Mouse (Mus musculus): ENCODE measurements around the gene Fkbp2.
A peak's percentile ranks its signal among the peaks of the same experiment; 100 is the strongest.

Fkbp2 gene

GRCm38 (mm10) chr19:6980381-6981093 is at the start of gene Fkbp2:
Gene Fkbp2, minus strand, starts transcription at chr19:6980501.
- 0 out of 2 replicates have a peak, but pooled peaks have one; percentile 0 for TF ChIP-seq GATA4 (IDR thresholded peaks at IDR 0.05; ENCODE audit: insufficient replicate concordance, low read length)

GRCm38 (mm10) chr19:7029531-7029930 is 49.2 kb upstream of the Fkbp2 start:
- no peak for TF ChIP-seq GATA4 (IDR thresholded peaks at IDR 0.05; ENCODE audit: insufficient replicate concordance, low read length)

DNA sequence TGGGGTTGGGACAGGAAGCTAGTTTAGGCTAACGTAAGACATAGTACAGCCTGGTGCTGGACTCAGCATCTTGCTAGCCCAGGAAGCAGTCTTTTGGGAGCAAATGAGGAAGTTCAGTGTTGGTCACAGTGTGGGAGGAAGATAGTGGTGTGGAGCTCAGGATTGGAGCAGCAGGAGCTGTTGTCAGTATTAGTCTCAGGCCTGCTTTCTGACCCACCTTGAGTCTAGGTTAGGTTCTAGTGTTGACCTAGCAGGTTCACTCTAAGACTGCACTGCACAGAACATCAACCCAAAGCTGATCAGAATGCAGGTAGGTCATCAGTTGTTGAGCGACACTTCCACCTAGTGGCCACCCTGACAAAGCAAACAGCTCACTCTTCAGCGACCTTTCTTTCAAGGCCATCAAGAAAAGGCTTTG is 39.9 kb upstream of the Fkbp2 start:
- TF ChIP-seq GATA4 (IDR thresholded peaks at IDR 0.05; ENCODE audit: insufficient replicate concordance, low read length) = no peak

DNA sequence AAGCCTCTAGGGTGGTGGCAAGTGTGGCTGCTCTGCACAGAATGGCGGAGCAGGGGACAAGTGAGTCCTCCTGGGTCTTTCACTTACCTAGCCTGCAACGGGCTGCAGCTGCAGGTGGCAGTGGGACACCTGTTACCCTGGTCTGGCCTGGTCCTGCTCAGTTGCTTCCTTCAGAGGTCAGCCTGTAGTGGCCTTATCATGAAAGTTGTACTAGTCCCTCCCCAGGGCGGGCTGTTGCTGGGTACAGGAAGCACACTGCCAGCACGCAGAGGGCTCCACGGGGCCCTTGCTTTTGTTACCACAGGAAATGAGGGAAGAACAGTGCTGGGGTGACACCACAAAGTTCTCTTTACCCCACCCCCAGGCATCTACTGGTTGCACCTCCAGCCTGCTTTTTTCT is 38.9 kb upstream of the Fkbp2 start, which contains the start of gene Fermt3:
Fermt3 (minus strand) TSS at position 279 of the 400 bp plus-strand sequence.
- TF ChIP-seq GATA4 (IDR thresholded peaks at IDR 0.05; ENCODE audit: insufficient replicate concordance, low read length) = no peak

DNA sequence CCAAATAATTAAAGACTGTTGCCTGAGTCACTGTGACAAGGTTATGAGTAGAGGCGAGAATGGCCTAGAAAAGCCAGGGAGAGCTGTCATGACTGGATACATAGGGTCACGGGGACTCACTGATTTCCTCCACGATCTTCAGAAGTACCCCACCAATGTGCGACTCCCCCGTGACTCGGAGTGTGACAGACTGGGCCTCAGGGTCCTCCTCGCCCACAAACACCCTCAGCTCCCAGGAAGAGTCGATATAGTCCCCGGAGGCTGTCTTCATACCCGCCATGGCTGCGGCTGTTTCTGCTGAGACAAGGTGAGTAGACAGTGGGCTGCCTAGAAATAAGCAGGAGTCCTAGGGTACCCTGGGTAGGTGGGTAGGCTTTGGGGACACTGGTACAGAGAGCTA is 38.2 kb upstream of the Fkbp2 start:
- no peak for TF ChIP-seq GATA4 (IDR thresholded peaks at IDR 0.05; ENCODE audit: insufficient replicate concordance, low read length)

GRCm38 (mm10) chr19:7017541-7018457 is 37.5 kb upstream of the Fkbp2 start:
- TF ChIP-seq GATA4 (IDR thresholded peaks at IDR 0.05; ENCODE audit: insufficient replicate concordance, low read length) = peak; percentile 84; the same call in 1 of the 2 replicates

DNA sequence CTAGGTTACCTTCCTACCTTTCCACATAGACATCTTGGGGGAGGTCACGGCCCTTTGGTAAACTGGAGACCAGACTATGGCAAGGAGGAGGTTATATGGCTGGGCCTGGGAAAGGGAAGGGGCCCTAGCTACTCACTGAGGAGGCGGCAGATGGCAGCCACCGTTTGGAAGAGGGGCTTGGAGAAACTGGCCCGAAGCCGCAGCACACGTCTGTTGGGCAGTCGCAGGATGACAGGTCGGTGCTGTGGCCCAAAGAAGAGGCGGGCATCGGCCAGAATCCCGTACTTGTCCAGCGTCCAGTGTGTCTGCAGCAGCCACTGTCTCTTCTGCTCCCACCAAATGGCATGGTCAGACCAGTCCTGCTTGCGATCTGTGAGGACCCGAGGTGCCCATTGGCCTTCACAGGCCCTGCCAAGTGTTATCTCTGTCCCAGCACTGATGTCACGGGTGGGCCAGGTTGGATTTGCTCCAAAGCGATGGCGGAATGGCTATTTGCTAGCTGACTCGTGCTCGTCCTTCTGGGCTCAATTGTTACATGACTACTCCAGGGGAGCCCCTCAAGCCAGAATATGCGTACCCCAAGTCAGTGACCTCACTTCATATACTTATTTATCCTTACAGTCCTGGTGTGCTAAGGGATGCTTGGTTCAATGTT is 34.3 kb upstream of the Fkbp2 start:
- no peak for TF ChIP-seq GATA4 (IDR thresholded peaks at IDR 0.05; ENCODE audit: insufficient replicate concordance, low read length)

GRCm38 (mm10) chr19:7013984-7014383 is 33.7 kb upstream of the Fkbp2 start:
- no peak for TF ChIP-seq GATA4 (IDR thresholded peaks at IDR 0.05; ENCODE audit: insufficient replicate concordance, low read length)

- no peak for TF ChIP-seq GATA4 (IDR thresholded peaks at IDR 0.05; ENCODE audit: insufficient replicate concordance, low read length)
These were observed 32.1 kb upstream of the Fkbp2 start for GRCm38 (mm10) chr19:7012426-7012825.

DNA sequence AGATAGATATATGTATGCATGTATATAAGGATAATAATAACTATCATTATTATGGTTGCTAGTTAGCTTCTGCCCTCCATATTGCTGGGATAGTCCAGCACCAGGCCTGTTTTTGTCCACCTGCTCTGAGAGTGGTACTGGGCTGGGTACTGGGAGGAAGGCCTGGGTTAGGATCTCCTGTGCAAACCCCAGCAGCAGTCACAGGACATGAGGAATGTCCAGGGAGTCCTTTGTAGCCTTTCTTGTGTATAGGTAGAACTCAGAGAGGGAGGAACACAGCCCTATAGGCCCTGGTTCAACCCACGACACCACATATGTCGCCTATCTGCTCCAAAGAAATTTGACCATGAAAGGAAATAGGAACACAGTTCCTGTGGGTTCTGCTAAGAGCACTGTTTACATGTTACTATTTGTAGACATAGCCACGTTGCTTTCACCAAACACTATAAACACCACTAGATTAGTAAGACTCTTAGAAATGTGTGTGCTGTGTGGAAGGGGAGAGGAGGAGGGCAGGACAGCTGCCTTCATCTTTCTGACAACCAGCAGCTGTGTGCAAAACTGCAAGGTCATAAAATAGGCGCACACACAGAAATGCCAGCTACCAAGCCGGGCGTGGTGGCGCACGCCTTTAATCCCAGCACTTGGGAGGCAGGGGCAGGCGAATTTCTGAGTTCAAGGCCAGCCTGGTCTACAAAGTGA is 26.7 kb upstream of the Fkbp2 start:
- no peak for TF ChIP-seq GATA4 (IDR thresholded peaks at IDR 0.05; ENCODE audit: insufficient replicate concordance, low read length)

- TF ChIP-seq GATA4 (IDR thresholded peaks at IDR 0.05; ENCODE audit: insufficient replicate concordance, low read length) = no peak
These were observed 19.2 kb upstream of the Fkbp2 start for GRCm38 (mm10) chr19:6999360-7000063.

DNA sequence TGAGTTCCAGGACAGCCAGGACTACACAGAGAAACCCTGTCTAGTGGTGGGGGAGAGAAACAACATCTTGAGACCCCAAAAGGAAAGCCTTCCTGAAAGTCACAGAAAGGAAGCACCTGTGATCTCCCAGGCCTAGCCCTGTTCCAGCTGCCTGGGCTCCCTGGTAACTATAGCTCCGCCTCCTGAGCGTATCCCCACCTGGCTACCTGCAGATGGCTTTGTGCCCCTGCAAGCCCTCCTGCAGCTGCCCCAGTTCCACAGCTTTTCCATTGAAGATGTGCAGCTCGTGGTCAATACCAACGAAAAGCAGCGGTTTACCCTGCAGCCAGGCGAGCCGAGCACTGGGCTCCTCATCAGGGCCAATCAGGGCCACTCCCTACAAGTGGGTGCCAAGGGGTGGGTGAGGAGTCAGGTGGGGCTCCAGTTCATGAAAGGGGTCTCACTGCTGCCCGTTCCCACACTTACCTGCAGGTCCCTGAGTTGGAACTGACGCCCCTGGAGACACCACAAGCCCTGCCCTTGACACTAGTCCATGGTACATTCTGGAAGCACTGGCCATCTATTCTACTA is 17.5 kb upstream of the Fkbp2 start:
- no peak for TF ChIP-seq GATA4 (IDR thresholded peaks at IDR 0.05; ENCODE audit: insufficient replicate concordance, low read length)

GRCm38 (mm10) chr19:6996006-6996405 is 15.7 kb upstream of the Fkbp2 start, which contains the start of the genes Nudt22 and Trpt1:
Gene Nudt22, minus strand, starts transcription at chr19:6996117.
Gene Trpt1, plus strand, starts transcription at chr19:6996131.
- no peak for TF ChIP-seq GATA4 (IDR thresholded peaks at IDR 0.05; ENCODE audit: insufficient replicate concordance, low read length)
